Mouse (Mus musculus) stomach, embryonic 16.5 days (tissue): ENCODE data around the gene Cyb561d2. TPM values are rescaled to one million over a fixed set of nuclear protein-coding genes. Genes with fewer than 3 reads are reported as not detected.
A peak's percentile ranks its signal among the peaks of the same experiment; 100 is the strongest.

Source experiments
- ATAC-seq: fragments of 200-750 bp; cut with Nextera tagmentation; 2 replicates; pipeline ENCODE4 v1.8.0; 2017; ENCODE audit warnings: moderate number of reproducible peaks, moderate TSS enrichment; ENCODE audit not compliant: insufficient read depth, low FRiP score
- H3K27ac ChIP-seq: fragments of 300-500 bp; sonication (generic); 2 replicates; pipeline ENCODE4 v1.5.1; 2014; ENCODE audit warnings: low read length
- H3K27me3 ChIP-seq: fragments of 300-500 bp; sonication (generic); 2 replicates; pipeline ENCODE4 v1.6.1; 2014; ENCODE audit warnings: low read length, control low read depth, mixed read lengths; ENCODE audit not compliant: control insufficient read depth, insufficient read depth
- H3K36me3 ChIP-seq: fragments of 300-500 bp; sonication (generic); 2 replicates; pipeline ENCODE4 v1.6.1; 2014; ENCODE audit warnings: low read length; ENCODE audit not compliant: control insufficient read depth, insufficient read depth
- H3K4me1 ChIP-seq: fragments of 300-500 bp; sonication (generic); 2 replicates; pipeline ENCODE4 v1.6.1; 2014; ENCODE audit warnings: low read length, control low read depth, mixed read lengths; ENCODE audit not compliant: control insufficient read depth, insufficient read depth
- H3K4me2 ChIP-seq: fragments of 300-500 bp; sonication (generic); 2 replicates; pipeline ENCODE4 v1.6.1; 2014; ENCODE audit warnings: low read depth, low read length, mixed read lengths
- H3K4me3 ChIP-seq: fragments of 300-500 bp; sonication (generic); replicated peaks from 2 replicates; pipeline ENCODE4 v1.5.1; 2014; ENCODE audit warnings: mild to moderate bottlenecking, low read length
- H3K9ac ChIP-seq: fragments of 300-500 bp; sonication (generic); 2 replicates; pipeline ENCODE4 v1.6.1; 2014; ENCODE audit warnings: low read length
- H3K9me3 ChIP-seq: fragments of 300-500 bp; sonication (generic); replicated peaks from 2 replicates; pipeline ENCODE4 v1.6.1; 2016; ENCODE audit warnings: low read length, control low read depth; ENCODE audit not compliant: control insufficient read depth
- WGBS: fragments of 180-500 bp; shearing (Covaris S2); extraction: QIAGEN DNeasy Blood & Tissue Kit; methylation state at CpG from one replicate; pipeline ENCODE4 v1.1.7; 2014; 5-methylcytosine and 5-hydroxymethylcytosine counted together
- polyA plus RNA-seq: library from polyadenylated mRNA; unstranded; fragments of >200 nt; fragmentation: Nextera tagmentation; extraction: Ambion mirVana; gene quantifications from 2 replicates; pipeline ENCODE4 v1.2.1, GENCODE M21; 2015

The Cyb561d2 gene
- polyA plus RNA-seq, 1 experiment from 2014 or later: 27.4 TPM

- peaks cover 22% of the 10 kb centered on the region for H3K4me1 ChIP-seq
- H3K9ac ChIP-seq: peak overlapping the region; percentile 33
- WGBS: 34% methylated on average over 2 of the region's 2 CpGs
- peak overlapping the region; percentile 46 for H3K4me2 ChIP-seq
- ATAC-seq: no peak
- no peak overlapping the region for H3K27ac ChIP-seq
- no peaks in the 10 kb centered on the region for H3K36me3 ChIP-seq
- 0 out of 2 replicates have a peak overlapping the region, but pooled peaks have one; percentile 21 for H3K4me3 ChIP-seq
- no peaks in the 10 kb centered on the region for H3K9me3 ChIP-seq
- peaks cover 16% of the 10 kb centered on the region for H3K27me3 ChIP-seq
Measured at GRCm38 (mm10) chr9:107522400-107522711, 19.6 kb downstream of the Cyb561d2 start.

DNA sequence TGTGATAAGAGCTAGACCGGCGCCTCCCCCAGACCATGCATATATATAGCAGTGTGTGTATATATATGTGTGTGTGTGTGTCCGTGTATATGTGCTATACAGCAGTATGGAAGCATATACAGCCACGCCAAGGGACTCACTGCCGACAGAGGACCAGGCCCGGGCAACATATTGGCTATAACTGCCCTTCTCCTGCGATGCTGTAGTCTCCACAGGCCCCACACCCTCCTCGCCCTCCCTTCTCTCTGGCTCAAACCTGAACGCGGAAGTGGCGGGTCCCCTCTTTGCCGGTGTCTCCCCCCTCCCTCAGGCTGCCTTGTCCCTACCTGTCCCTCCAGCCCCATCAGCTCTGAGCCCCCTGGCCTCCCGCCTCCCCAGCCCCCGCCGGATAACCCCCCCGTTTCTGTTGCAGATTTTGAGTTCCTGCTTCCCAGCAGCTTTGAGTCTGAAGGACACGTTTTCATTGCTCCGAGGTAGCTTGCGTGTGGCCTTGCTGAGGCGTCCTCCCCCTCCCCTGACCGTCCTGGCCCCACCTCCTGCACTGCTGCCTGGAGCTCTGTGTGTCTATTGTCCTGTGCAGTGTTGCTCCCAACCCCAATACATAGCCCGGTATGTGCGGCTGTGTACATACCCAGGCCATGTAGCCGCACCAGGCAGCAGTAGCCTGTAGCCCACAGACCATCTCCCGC, 20.1 kb downstream of the Cyb561d2 start:
- peak overlapping the region; percentile 21 for H3K4me3 ChIP-seq
- no peaks in the 10 kb centered on the region for H3K9me3 ChIP-seq
- H3K9ac ChIP-seq: peak overlapping the region; percentile 33
- peak; percentile 49; the same call in 1 of the 2 replicates for ATAC-seq
- no peaks in the 10 kb centered on the region for H3K36me3 ChIP-seq
- H3K4me1 ChIP-seq: peaks cover 17% of the 10 kb centered on the region
- H3K4me2 ChIP-seq: peak overlapping the region; percentile 46
- peaks cover 15% of the 10 kb centered on the region; the same call in 1 of the 2 replicates for H3K27me3 ChIP-seq
- 14% methylated on average over 25 of the region's 25 CpGs for WGBS
- H3K27ac ChIP-seq: no peak overlapping the region

DNA sequence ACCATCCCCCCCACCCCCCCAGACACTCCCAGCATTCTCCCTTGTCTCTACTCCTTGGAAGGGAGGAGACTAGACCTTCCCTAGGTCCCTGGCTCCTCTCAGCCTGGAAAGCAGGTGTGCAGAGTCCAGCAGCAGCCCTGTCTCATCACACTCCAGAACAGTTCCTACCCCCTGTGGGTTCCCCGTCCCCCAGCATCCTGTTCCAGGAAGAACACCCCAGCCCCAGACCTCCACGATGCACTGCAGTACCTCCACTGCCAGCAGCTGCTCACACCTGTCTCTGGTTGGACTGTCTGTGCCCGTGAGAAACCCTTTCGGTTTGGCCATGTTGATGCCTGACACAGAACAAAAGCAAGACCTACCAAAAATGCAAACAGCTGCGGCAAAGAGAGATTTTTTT, 20.8 kb downstream of the Cyb561d2 start:
- Histone ChIP-seq H3K9ac (0 out of 2 replicates have a peak overlapping the region, but pooled peaks have one; percentile 33), H3K4me3 (no peak overlapping the region), H3K27me3 (peaks cover 10% of the 10 kb centered on the region; the same call in 1 of the 2 replicates), H3K36me3 (no peaks in the 10 kb centered on the region), H3K27ac (no peak overlapping the region), H3K9me3 (no peaks in the 10 kb centered on the region), H3K4me1 (peaks cover 16% of the 10 kb centered on the region), H3K4me2 (no peak overlapping the region)
- WGBS: 27% methylated on average over 5 of the region's 5 CpGs
- no peak for ATAC-seq

- no peaks in the 10 kb centered on the region for H3K36me3 ChIP-seq
- 67% methylated on average over 6 of the region's 6 CpGs for WGBS
- no peak overlapping the region for H3K9ac ChIP-seq
- no peak for ATAC-seq
- H3K27me3 ChIP-seq: 0 out of 2 replicates have a peak, but pooled peaks cover 2% of the 10 kb centered on the region
- H3K4me1 ChIP-seq: peaks cover 16% of the 10 kb centered on the region
- H3K4me2 ChIP-seq: no peak overlapping the region
- H3K4me3 ChIP-seq: no peak overlapping the region
- H3K9me3 ChIP-seq: no peaks in the 10 kb centered on the region
- H3K27ac ChIP-seq: no peak overlapping the region
Measured at GRCm38 (mm10) chr9:107520331-107520730, 21.7 kb downstream of the Cyb561d2 start.

- H3K4me2 ChIP-seq: no peak overlapping the region
- whole genome bisulfite sequencing: 15% methylated on average over 14 of the region's 14 CpGs
- H3K4me3 ChIP-seq: no peak overlapping the region
- peak; percentile 47; the same call in 1 of the 2 replicates for ATAC-seq
- no peaks in the 10 kb centered on the region for H3K4me1 ChIP-seq
- H3K9me3 ChIP-seq: no peaks in the 10 kb centered on the region
- H3K9ac ChIP-seq: no peak overlapping the region
- H3K27me3 ChIP-seq: no peaks in the 10 kb centered on the region
- H3K36me3 ChIP-seq: no peaks in the 10 kb centered on the region
- H3K27ac ChIP-seq: no peak overlapping the region
Measured at GRCm38 (mm10) chr9:107514303-107514955, 27.6 kb downstream of the Cyb561d2 start.

- Histone ChIP-seq H3K36me3 (no peaks in the 10 kb centered on the region), H3K9me3 (no peaks in the 10 kb centered on the region), H3K27me3 (no peaks in the 10 kb centered on the region), H3K4me2 (no peak overlapping the region), H3K9ac (no peak overlapping the region), H3K4me1 (no peaks in the 10 kb centered on the region), H3K27ac (no peak overlapping the region), H3K4me3 (no peak overlapping the region)
- no peak for ATAC-seq
- WGBS: 76% methylated on average over 16 of the region's 16 CpGs
Measured at GRCm38 (mm10) chr9:107512326-107512725, 29.7 kb downstream of the Cyb561d2 start.

- no peak overlapping the region for H3K27ac ChIP-seq
- no peak overlapping the region for H3K9ac ChIP-seq
- ATAC-seq: no peak
- 59% methylated on average over 8 of the region's 8 CpGs for WGBS
- H3K4me3 ChIP-seq: no peak overlapping the region
- H3K4me1 ChIP-seq: no peaks in the 10 kb centered on the region
- no peaks in the 10 kb centered on the region for H3K27me3 ChIP-seq
- no peaks in the 10 kb centered on the region for H3K9me3 ChIP-seq
- H3K4me2 ChIP-seq: no peak overlapping the region
- no peaks in the 10 kb centered on the region for H3K36me3 ChIP-seq
Measured at GRCm38 (mm10) chr9:107511436-107511835, 30.6 kb downstream of the Cyb561d2 start.

GRCm38 (mm10) chr9:107510384-107511100, 31.5 kb downstream of the Cyb561d2 start:
- Histone ChIP-seq H3K9ac (no peak overlapping the region), H3K4me3 (no peak overlapping the region), H3K27me3 (no peaks in the 10 kb centered on the region), H3K27ac (no peak overlapping the region), H3K36me3 (no peaks in the 10 kb centered on the region), H3K4me1 (no peaks in the 10 kb centered on the region), H3K9me3 (no peaks in the 10 kb centered on the region), H3K4me2 (no peak overlapping the region)
- WGBS: 77% methylated on average over 14 of the region's 14 CpGs
- no peak for ATAC-seq

DNA sequence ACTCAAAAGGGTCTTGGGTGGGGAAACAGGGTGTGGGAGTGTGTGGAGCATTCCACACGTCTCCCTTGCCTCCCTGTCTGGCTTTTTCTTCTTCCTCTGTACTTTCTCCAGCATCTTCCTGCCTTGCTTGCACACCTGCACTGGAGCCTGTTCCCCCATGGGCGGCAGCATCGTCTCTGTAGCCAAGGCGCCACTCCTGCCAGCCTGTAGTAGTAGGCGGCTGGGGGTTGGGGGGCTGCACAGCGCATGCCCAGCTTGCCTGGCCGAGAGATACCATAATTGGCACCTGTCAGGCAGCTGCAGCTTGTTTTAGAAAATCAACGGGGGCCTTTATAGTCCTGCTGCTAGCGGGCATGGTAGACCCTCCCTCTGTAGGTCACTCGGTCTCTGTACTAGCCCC, 33.7 kb downstream of the Cyb561d2 start:
- ATAC-seq: no peak
- Histone ChIP-seq H3K36me3 (no peaks in the 10 kb centered on the region), H3K4me3 (no peak overlapping the region), H3K27ac (no peak overlapping the region), H3K4me2 (no peak overlapping the region), H3K27me3 (no peaks in the 10 kb centered on the region), H3K9me3 (no peaks in the 10 kb centered on the region), H3K4me1 (no peaks in the 10 kb centered on the region), H3K9ac (no peak overlapping the region)
- WGBS: 53% methylated on average over 10 of the region's 10 CpGs
